Mouse (Mus musculus): ENCODE measurements around the gene Inpp4b.

Gene Inpp4b

GRCm38 (mm10) chr8:81635912-81636583, 293.7 kb downstream of the Inpp4b start:
- in situ Hi-C loops (cut with MboI; ENCODE audit: low pct_unique_long_range_greater_than_20kb in 1 of 2, low sequenced_read_pairs in 2 of 2, unreplicated experiment in 1 of 2), result no loop called here

- in situ Hi-C loops (cut with MboI; ENCODE audit: low pct_unique_long_range_greater_than_20kb in 1 of 2, low sequenced_read_pairs in 2 of 2, unreplicated experiment in 1 of 2), result no loop called here
These were observed 296.1 kb downstream of the Inpp4b start for GRCm38 (mm10) chr8:81638478-81638877.

GRCm38 (mm10) chr8:81639820-81640219, 297.5 kb downstream of the Inpp4b start:
- in situ Hi-C loops (cut with MboI; ENCODE audit: low pct_unique_long_range_greater_than_20kb in 1 of 2, low sequenced_read_pairs in 2 of 2, unreplicated experiment in 1 of 2), result no loop called here

- in situ Hi-C loops (cut with MboI; ENCODE audit: low pct_unique_long_range_greater_than_20kb in 1 of 2, low sequenced_read_pairs in 2 of 2, unreplicated experiment in 1 of 2), result no loop called here
These were observed 300.7 kb downstream of the Inpp4b start for GRCm38 (mm10) chr8:81643030-81643429.

GRCm38 (mm10) chr8:81692167-81692566, 349.8 kb downstream of the Inpp4b start:
- in situ Hi-C loops (cut with MboI; ENCODE audit: low pct_unique_long_range_greater_than_20kb in 1 of 2, low sequenced_read_pairs in 2 of 2, unreplicated experiment in 1 of 2), result no loop called here

GRCm38 (mm10) chr8:81694893-81695292, 352.5 kb downstream of the Inpp4b start:
- in situ Hi-C loops (cut with MboI; ENCODE audit: low pct_unique_long_range_greater_than_20kb in 1 of 2, low sequenced_read_pairs in 2 of 2, unreplicated experiment in 1 of 2), result no loop called here

GRCm38 (mm10) chr8:81702038-81702437, 359.7 kb downstream of the Inpp4b start:
- in situ Hi-C loops (cut with MboI; ENCODE audit: low pct_unique_long_range_greater_than_20kb in 1 of 2, low sequenced_read_pairs in 2 of 2, unreplicated experiment in 1 of 2), result no loop called here

- in situ Hi-C loops (cut with MboI; ENCODE audit: low pct_unique_long_range_greater_than_20kb in 1 of 2, low sequenced_read_pairs in 2 of 2, unreplicated experiment in 1 of 2), result no loop called here
These were observed 361.4 kb downstream of the Inpp4b start for GRCm38 (mm10) chr8:81703571-81704365.

- in situ Hi-C loops (cut with MboI; ENCODE audit: low pct_unique_long_range_greater_than_20kb in 1 of 2, low sequenced_read_pairs in 2 of 2, unreplicated experiment in 1 of 2), result no loop called here
These were observed 365.1 kb downstream of the Inpp4b start for GRCm38 (mm10) chr8:81707436-81707835.

GRCm38 (mm10) chr8:81731332-81731731, 389.0 kb downstream of the Inpp4b start:
- in situ Hi-C loops (cut with MboI; ENCODE audit: low pct_unique_long_range_greater_than_20kb in 1 of 2, low sequenced_read_pairs in 2 of 2, unreplicated experiment in 1 of 2), result no loop called here

GRCm38 (mm10) chr8:81735655-81736054, 393.3 kb downstream of the Inpp4b start:
- in situ Hi-C loops (cut with MboI; ENCODE audit: low pct_unique_long_range_greater_than_20kb in 1 of 2, low sequenced_read_pairs in 2 of 2, unreplicated experiment in 1 of 2), result no loop called here

GRCm38 (mm10) chr8:81736103-81736502, 393.7 kb downstream of the Inpp4b start:
- in situ Hi-C loops (cut with MboI; ENCODE audit: low pct_unique_long_range_greater_than_20kb in 1 of 2, low sequenced_read_pairs in 2 of 2, unreplicated experiment in 1 of 2), result no loop called here

GRCm38 (mm10) chr8:81742588-81742987, 400.2 kb downstream of the Inpp4b start:
- in situ Hi-C loops (cut with MboI; ENCODE audit: low pct_unique_long_range_greater_than_20kb in 1 of 2, low sequenced_read_pairs in 2 of 2, unreplicated experiment in 1 of 2), result no loop called here

- in situ Hi-C loops (cut with MboI; ENCODE audit: low pct_unique_long_range_greater_than_20kb in 1 of 2, low sequenced_read_pairs in 2 of 2, unreplicated experiment in 1 of 2), result no loop called here
These were observed 400.7 kb downstream of the Inpp4b start for GRCm38 (mm10) chr8:81743040-81743439.

GRCm38 (mm10) chr8:81745439-81745838, 403.1 kb downstream of the Inpp4b start:
- in situ Hi-C loops (cut with MboI; ENCODE audit: low pct_unique_long_range_greater_than_20kb in 1 of 2, low sequenced_read_pairs in 2 of 2, unreplicated experiment in 1 of 2), result no loop called here

GRCm38 (mm10) chr8:81751159-81751558, 408.8 kb downstream of the Inpp4b start:
- in situ Hi-C loops (cut with MboI; ENCODE audit: low pct_unique_long_range_greater_than_20kb in 1 of 2, low sequenced_read_pairs in 2 of 2, unreplicated experiment in 1 of 2), result no loop called here

- in situ Hi-C loops (cut with MboI; ENCODE audit: low pct_unique_long_range_greater_than_20kb in 1 of 2, low sequenced_read_pairs in 2 of 2, unreplicated experiment in 1 of 2), result no loop called here
These were observed 414.3 kb downstream of the Inpp4b start for GRCm38 (mm10) chr8:81756663-81757062.

- in situ Hi-C loops (cut with MboI; ENCODE audit: low pct_unique_long_range_greater_than_20kb in 1 of 2, low sequenced_read_pairs in 2 of 2, unreplicated experiment in 1 of 2), result no loop called here
These were observed 415.3 kb downstream of the Inpp4b start for GRCm38 (mm10) chr8:81757580-81758144.

GRCm38 (mm10) chr8:81761466-81761865, 419.1 kb downstream of the Inpp4b start:
- in situ Hi-C loops (cut with MboI; ENCODE audit: low pct_unique_long_range_greater_than_20kb in 1 of 2, low sequenced_read_pairs in 2 of 2, unreplicated experiment in 1 of 2), result no loop called here

GRCm38 (mm10) chr8:81766033-81766432, 423.7 kb downstream of the Inpp4b start:
- in situ Hi-C loops (cut with MboI; ENCODE audit: low pct_unique_long_range_greater_than_20kb in 1 of 2, low sequenced_read_pairs in 2 of 2, unreplicated experiment in 1 of 2), result no loop called here
